In genomic region chr6:108444435-108444834, GRCm38 (mm10) we compare ENCODE assay signal across 9 mouse cellular contexts.
DNase-seq lines count a peak whose midpoint lies in the region; ATAC-seq and TF ChIP-seq lines count a peak whose summit lies in the region.
"Had no signal": no experiment of that assay in that cellular context is flagged by ENCODE, and none has a peak within 500 bp of the region (broad histone marks: within the 10 kb centered on the region; RNA-seq: fewer than 3 reads in every experiment).

No protein-coding gene starts in this region.

- ATAC-seq in stomach, postnatal 0 days (ENCODE audit: low FRiP score, low TSS enrichment) = no peak

- WGBS in stomach, postnatal 0 days = 50% methylated on average over 7 of the region's 7 CpGs

- H3K9ac ChIP-seq in stomach, postnatal 0 days (ENCODE audit: low read length) = no peak overlapping the region
- H3K9ac ChIP-seq: liver, embryonic 14.5 days had no signal

- H3K27me3 ChIP-seq in stomach, postnatal 0 days (ENCODE audit: control insufficient read depth, insufficient read depth, low read length) = no peaks in the 10 kb centered on the region

- no peak overlapping the region for H3K27ac ChIP-seq in stomach, postnatal 0 days (replicated peaks)
- H3K27ac ChIP-seq: liver, embryonic 14.5 days had no signal

- peaks cover 3% of the 10 kb centered on the region; the same call in 1 of the 2 replicates for H3K36me3 ChIP-seq in stomach, postnatal 0 days (ENCODE audit: control insufficient read depth, insufficient read depth, low read length)

- intact Hi-C loops in left cerebral cortex, postnatal 4 days (cut with DNase I) = no loop called here

- peaks cover 3% of the 10 kb centered on the region; the same call in 1 of the 2 replicates for H3K4me1 ChIP-seq in stomach, postnatal 0 days (replicated peaks; ENCODE audit: control insufficient read depth, insufficient read depth)

- H3K9me3 ChIP-seq in stomach, postnatal 0 days (ENCODE audit: control insufficient read depth, low read length) = no peaks in the 10 kb centered on the region

- no peak for TF ChIP-seq CTCF in stomach, postnatal 0 days (IDR thresholded peaks at IDR 0.05; ENCODE audit: low read depth)

- no peak overlapping the region for H3K4me2 ChIP-seq in stomach, postnatal 0 days (replicated peaks; ENCODE audit: low read depth)

- no peak for TF ChIP-seq EP300 in stomach, postnatal 0 days (optimal IDR thresholded peaks at IDR 0.05)

- DNase-seq in adrenal gland, postnatal 10 days = peak; percentile 37
- no peak for DNase-seq in adrenal gland, adult 8-10 months
- peak; percentile 69 to 71 for DNase-seq in left cerebral cortex, adult 18-20 months (ENCODE audit: low spot score in 2 of 2)
- no peak for DNase-seq in left cerebral cortex, postnatal 4 days
- peak; percentile 46 for DNase-seq in kidney, postnatal 14 days
- peak; percentile 37 to 73 for DNase-seq in right cerebral cortex, postnatal 36 days (ENCODE audit: low spot score in 2 of 2)
- no peak for DNase-seq in thymus, adult 18-20 months
- DNase-seq in stomach, postnatal 0 days (ENCODE audit: low spot score) = no peak

- H3K4me3 ChIP-seq in stomach, postnatal 0 days (ENCODE audit: low read depth, low read length) = no peak overlapping the region

Comparison
In these comparisons a context has a peak if more than half of its experiments do, and no peak if none do; other contexts are left out.
1. DNase-seq: peak in adrenal gland, postnatal 10 days (single experiment), left cerebral cortex, adult 18-20 months (2 of 2), kidney, postnatal 14 days (single experiment) and right cerebral cortex, postnatal 36 days (2 of 2); none in adrenal gland, adult 8-10 months (single experiment), left cerebral cortex, postnatal 4 days (single experiment), thymus, adult 18-20 months (0 of 2) and stomach, postnatal 0 days (single experiment).